Mouse (Mus musculus) hindbrain, embryonic 10.5 days (tissue): ENCODE measurements at regions not wholly inside any gene's neighbourhood (a gene's known extent, or its start where the extent isn't known, plus 50 kb on each side); places are given as distances from the start of the nearest gene placed in this dataset.
A peak's percentile ranks its signal among the peaks of the same experiment; 100 is the strongest.

Experiments used
- DNase-seq: peaks from one replicate; pipeline ENCODE4 v3.0.0-alpha.2; 2017; ENCODE audit warnings: low spot score
- H3K27ac ChIP-seq: fragments of 300-500 bp; sonication (generic); 2 replicates; pipeline ENCODE4 v1.5.1; 2016; ENCODE audit warnings: mild to moderate bottlenecking, moderate library complexity
- H3K27me3 ChIP-seq: fragments of 300-500 bp; sonication (generic); 2 replicates; pipeline ENCODE4 v1.6.1; 2016; ENCODE audit warnings: mild to moderate bottlenecking; ENCODE audit not compliant: poor library complexity, insufficient read depth, severe bottlenecking
- H3K36me3 ChIP-seq: fragments of 300-500 bp; sonication (generic); 2 replicates; pipeline ENCODE4 v1.6.1; 2016; ENCODE audit warnings: mild to moderate bottlenecking, moderate library complexity
- H3K4me1 ChIP-seq: fragments of 300-500 bp; sonication (generic); replicated peaks from 2 replicates; pipeline ENCODE4 v1.6.1; 2016; ENCODE audit warnings: mild to moderate bottlenecking
- H3K4me3 ChIP-seq: fragments of 300-500 bp; sonication (generic); 2 replicates; pipeline ENCODE4 v1.5.1; 2016; ENCODE audit warnings: mild to moderate bottlenecking, moderate library complexity
- H3K9me3 ChIP-seq: fragments of 300-500 bp; sonication (generic); 2 replicates; pipeline ENCODE4 v1.6.1; 2016; ENCODE audit warnings: mild to moderate bottlenecking, moderate library complexity
- WGBS: fragments of 180-500 bp; shearing (Covaris S2); methylation state at CpG from one replicate; pipeline ENCODE4 v1.1.7; 2016; 5-methylcytosine and 5-hydroxymethylcytosine counted together

DNA sequence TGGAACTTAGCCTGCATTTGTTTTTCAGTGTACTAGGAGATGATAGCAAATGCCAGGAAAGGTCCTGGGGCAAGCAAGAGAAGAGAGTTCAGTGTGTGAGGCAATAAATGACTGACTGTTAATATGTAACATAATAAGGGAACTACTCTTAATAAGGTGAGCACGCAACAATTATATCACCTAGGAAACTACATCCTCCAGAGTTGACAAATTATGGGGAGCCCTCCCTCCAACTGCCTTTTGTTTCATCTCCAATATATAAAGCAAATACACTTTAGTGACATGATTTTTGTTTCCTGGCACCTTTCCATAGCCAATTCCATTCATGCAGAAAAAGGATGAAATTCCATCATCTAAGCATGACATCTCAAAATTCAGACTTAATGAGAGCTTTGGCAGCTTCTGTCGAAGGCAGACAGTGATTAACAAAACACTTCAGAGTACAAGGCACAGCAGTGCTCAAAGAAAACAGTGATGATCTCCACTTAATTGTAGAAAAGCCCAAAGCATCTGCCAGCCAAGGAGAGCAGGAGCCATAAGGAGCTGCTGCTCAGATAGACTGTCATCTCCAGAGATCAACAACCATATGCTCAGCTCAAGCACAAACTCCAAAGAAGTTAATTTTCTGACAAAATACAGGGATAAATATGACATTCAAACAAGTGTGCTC is 536.1 kb upstream of the Arrdc3 start:
- Histone ChIP-seq H3K27ac (no peak overlapping the region), H3K27me3 (no peaks in the 10 kb centered on the region), H3K36me3 (no peaks in the 10 kb centered on the region), H3K4me1 (no peaks in the 10 kb centered on the region), H3K9me3 (no peaks in the 10 kb centered on the region), H3K4me3 (no peak overlapping the region)
- DNase-seq = no peak
- 70% methylated on average over 2 of the region's 2 CpGs for WGBS

GRCm38 (mm10) chr13:80365964-80366363 is 517.2 kb upstream of the Arrdc3 start:
- H3K27ac ChIP-seq = no peak overlapping the region
- 89% methylated on average over 2 of the region's 2 CpGs for WGBS

GRCm38 (mm10) chr13:80370491-80370890 is 512.7 kb upstream of the Arrdc3 start:
- Histone ChIP-seq H3K4me3 (no peak overlapping the region), H3K9me3 (no peaks in the 10 kb centered on the region), H3K27ac (no peak overlapping the region), H3K36me3 (no peaks in the 10 kb centered on the region), H3K4me1 (no peaks in the 10 kb centered on the region), H3K27me3 (no peaks in the 10 kb centered on the region)
- 93% methylated on average over 1 of the region's 1 CpGs for WGBS
- DNase-seq = no peak

More at GRCm38 (mm10) chr13:80365964-80366363, 517.2 kb upstream of the Arrdc3 start:
- Histone ChIP-seq H3K27me3 (no peaks in the 10 kb centered on the region), H3K4me3 (no peak overlapping the region), H3K4me1 (no peaks in the 10 kb centered on the region), H3K36me3 (no peaks in the 10 kb centered on the region), H3K9me3 (no peaks in the 10 kb centered on the region)
- no peak for DNase-seq

GRCm38 (mm10) chr13:80381280-80381965 is 501.8 kb upstream of the Arrdc3 start:
- peak overlapping the region; percentile 53; the same call in 1 of the 2 replicates for H3K27ac ChIP-seq
- WGBS = 74% methylated on average over 4 of the region's 4 CpGs

DNA sequence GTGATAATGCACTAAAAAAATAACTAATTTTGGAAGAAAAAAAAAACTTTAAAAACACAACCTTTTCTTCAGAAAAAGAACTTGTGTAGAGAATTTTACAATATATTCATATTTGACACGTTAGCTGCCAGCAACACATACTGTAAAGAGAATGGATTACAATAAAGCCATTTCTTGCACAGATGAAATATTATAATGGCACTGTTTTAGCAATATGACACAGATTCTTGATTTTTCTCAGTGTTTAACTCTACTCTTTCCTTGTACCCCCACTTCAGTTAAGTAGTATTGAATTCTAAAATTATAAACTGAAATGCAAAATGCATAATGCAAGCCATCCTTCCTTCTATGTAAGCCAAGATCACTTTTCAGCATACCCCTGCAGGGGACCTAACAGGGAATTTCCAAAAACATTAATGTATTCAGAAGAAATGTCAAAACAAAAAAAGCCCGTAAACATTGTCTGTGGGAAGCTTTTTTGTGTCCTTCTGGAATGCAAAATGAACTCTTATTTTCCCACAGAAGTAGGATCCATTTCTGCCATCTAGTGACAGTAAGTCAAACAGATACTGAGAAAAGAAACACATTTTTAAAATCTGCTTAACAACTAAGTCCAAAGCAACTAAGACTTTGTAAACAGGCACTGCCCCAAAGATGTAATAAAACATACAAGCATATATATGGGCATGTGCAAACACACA is 501.1 kb upstream of the Arrdc3 start:
- no peak for DNase-seq
- Histone ChIP-seq H3K9me3 (no peaks in the 10 kb centered on the region), H3K4me3 (no peak overlapping the region), H3K36me3 (no peaks in the 10 kb centered on the region), H3K27me3 (no peaks in the 10 kb centered on the region), H3K4me1 (peaks cover 10% of the 10 kb centered on the region; the same call in 1 of the 2 replicates), H3K27ac (no peak overlapping the region)
- WGBS = 69% methylated on average over 2 of the region's 2 CpGs

More at GRCm38 (mm10) chr13:80381280-80381965, 501.8 kb upstream of the Arrdc3 start:
- Histone ChIP-seq H3K4me1 (peaks cover 10% of the 10 kb centered on the region; the same call in 1 of the 2 replicates), H3K27me3 (no peaks in the 10 kb centered on the region), H3K9me3 (no peaks in the 10 kb centered on the region), H3K36me3 (no peaks in the 10 kb centered on the region), H3K4me3 (no peak overlapping the region)
- no peak for DNase-seq

DNA sequence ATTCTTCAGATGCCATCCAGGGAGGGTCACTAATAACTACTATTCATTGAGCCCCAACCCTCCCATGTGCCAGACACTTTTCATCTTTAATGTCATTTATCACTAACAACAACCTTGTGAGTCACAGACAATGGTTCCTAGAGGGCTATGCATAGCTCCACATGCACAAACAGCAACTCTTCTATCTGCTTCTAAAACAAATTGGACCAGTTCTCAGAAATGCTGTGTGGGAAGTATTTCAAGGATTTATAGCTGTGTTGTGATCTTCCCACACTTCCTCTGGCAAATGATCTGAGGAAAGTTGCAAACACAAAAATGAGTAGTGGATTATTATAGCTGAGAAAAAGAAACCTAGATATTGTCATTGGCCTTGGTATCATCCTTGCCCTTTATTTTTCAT is 474.3 kb upstream of the Arrdc3 start:
- Histone ChIP-seq H3K27ac (no peak overlapping the region), H3K36me3 (no peaks in the 10 kb centered on the region), H3K9me3 (no peaks in the 10 kb centered on the region), H3K4me1 (no peaks in the 10 kb centered on the region), H3K27me3 (no peaks in the 10 kb centered on the region), H3K4me3 (no peak overlapping the region)
- no peak for DNase-seq

DNA sequence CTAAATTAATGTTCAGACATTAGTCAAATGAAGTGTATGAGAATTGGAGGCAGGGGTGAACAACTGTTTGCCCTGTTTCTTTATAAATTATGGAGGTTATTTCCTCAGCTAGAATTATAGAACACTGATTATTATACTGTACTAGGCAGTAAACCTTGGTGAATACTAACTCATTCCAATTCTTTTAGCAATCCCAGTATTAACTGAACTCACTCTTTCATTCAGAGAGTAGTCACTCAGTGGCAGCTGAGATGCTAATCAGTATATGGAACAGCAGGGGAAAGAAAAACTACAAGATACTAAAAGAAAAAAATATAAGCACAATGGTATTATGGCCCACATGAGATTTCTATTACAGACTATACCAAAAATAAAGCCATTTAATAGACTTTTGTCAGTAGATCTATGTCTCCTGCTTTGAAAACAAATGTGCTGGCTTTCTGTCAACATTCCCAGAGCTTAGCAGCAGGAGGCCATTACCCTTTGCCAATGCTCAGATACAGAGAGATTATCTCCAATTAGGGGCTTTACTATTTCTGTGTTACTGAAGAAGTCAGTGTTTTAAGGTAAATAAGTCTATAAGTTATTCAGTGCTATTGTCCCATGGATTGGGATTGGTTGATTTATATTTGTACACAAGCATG is 473.3 kb upstream of the Arrdc3 start:
- Histone ChIP-seq H3K27me3 (no peaks in the 10 kb centered on the region), H3K27ac (no peak overlapping the region), H3K4me3 (no peak overlapping the region), H3K9me3 (no peaks in the 10 kb centered on the region), H3K36me3 (no peaks in the 10 kb centered on the region), H3K4me1 (no peaks in the 10 kb centered on the region)
- no peak for DNase-seq

- 81% methylated on average over 3 of the region's 3 CpGs for WGBS
- Histone ChIP-seq H3K4me3 (no peak overlapping the region), H3K36me3 (no peaks in the 10 kb centered on the region), H3K27me3 (no peaks in the 10 kb centered on the region), H3K27ac (no peak overlapping the region), H3K4me1 (no peaks in the 10 kb centered on the region), H3K9me3 (no peaks in the 10 kb centered on the region)
- DNase-seq = no peak
Observed at GRCm38 (mm10) chr13:80418480-80419183, 464.6 kb upstream of the Arrdc3 start.

DNA sequence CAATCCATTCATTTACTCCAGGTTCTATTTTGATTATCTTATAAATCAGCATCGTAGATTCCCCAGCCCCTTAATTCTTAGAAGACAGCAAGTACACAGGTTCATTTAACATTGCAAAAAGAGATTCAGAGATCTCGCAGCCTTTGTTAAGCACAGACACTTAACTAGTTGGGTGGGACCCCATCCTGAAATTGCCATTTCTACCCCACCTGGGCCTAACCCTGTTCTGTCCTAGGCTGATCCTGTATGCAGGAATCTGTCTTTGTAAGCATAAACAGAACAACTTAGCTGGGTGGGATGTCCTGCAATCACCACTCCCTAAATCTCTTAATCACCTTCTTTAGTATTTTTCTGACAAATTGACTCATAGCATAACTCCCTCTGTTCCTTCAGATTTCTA is 462.8 kb upstream of the Arrdc3 start:
- DNase-seq = no peak
- Histone ChIP-seq H3K9me3 (no peaks in the 10 kb centered on the region), H3K4me3 (no peak overlapping the region), H3K36me3 (no peaks in the 10 kb centered on the region), H3K4me1 (no peaks in the 10 kb centered on the region), H3K27ac (no peak overlapping the region), H3K27me3 (no peaks in the 10 kb centered on the region)
- WGBS = 88% methylated on average over 2 of the region's 2 CpGs
